Mouse (Mus musculus): ENCODE results near the gene Ankrd33b.

DNA sequence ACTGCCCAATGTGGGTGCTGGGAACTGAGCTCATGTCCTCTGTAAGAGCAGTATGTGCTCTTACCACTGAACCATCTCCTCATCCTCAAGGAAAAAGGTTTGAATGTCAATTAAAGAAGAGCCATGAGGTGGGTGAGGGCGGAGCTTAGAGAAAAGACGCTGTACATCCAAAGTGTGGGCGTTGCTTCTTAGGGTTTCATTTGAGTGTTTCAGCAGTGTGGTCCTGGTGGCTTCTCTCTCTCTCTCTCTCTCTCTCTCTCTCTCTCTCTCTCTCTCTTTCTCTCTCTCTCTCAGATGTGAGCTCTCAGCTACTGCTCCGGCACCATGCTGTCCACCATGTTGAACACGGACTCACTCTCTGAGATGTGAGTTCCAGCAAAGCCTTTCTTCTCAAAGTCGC lies 46.1 kb upstream of the Ankrd33b start:
- TF ChIP-seq POLR2AphosphoS2 (IDR thresholded peaks at IDR 0.05; ENCODE audit: low read depth, low read length), result no peak
- no peak for TF ChIP-seq E2F4 (IDR thresholded peaks at IDR 0.05; ENCODE audit: insufficient replicate concordance, low read depth, low read length)
- no peak for TF ChIP-seq POLR2A (IDR thresholded peaks at IDR 0.05; ENCODE audit: low read depth, low read length)
- no peak for TF ChIP-seq MXI1 (IDR thresholded peaks at IDR 0.05; ENCODE audit: low read depth, low read length)
- no peak for TF ChIP-seq USF2 (conservative IDR thresholded peaks at IDR 0.05; ENCODE audit: low read depth, low read length)
- TF ChIP-seq MAFK (IDR thresholded peaks at IDR 0.05; ENCODE audit: insufficient replicate concordance, low read length), result no peak
- TF ChIP-seq TCF12 (IDR thresholded peaks at IDR 0.05; ENCODE audit: low read depth, low read length), result no peak
